Mouse (Mus musculus) cerebellum, postnatal 36 days (tissue): ENCODE data around the gene Dbndd1.
"Not testable (repeated sequence)": the region's sequence is repeated elsewhere in the genome, so short reads cannot be mapped to it uniquely, and the experiment has no call there.

Experiments used
- DNase-seq, 2 experiments: peaks; one replicate each; pipeline ENCODE4 v3.0.0; 2021 to 2022; ENCODE audit warnings: mixed read lengths in 2 of 2

Gene Dbndd1

DNA sequence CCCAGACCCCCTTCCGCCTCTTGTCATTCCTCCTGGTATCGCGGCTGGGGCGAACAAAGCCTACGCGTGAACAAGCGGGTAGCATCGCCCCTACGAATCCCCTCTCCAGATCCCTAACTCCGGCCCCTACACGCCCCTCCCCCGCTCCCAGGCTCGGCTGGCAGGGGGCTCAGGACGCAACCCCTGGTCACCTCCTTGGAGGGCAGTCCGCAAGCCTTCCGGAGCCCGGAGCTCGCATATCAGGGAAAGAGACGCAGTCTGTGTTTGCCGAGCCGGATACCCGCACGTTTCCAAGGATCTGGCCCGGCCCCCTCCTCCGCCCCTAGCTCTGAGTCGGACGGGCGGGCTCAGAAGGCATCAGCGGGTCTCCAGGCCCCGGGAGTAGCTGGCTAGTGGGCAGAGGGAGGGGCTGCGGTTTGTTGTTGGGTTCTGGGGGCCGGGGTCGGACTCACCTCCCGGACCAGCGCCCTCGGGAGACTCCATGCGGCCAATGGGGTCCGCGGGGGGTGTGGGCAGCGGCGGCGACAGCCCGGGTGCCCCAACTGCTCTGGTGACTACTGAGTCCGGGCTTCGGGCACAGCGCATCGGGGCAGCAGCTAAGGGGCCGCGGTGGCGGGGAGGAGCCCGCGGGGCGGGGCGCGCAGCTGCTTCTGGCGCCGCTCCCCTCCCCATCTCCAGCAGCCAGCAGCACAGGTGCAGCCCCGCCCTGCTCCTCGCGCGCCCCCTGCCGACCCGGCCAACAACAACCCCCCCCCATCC, at the start of gene Dbndd1:
Gene Dbndd1, minus strand, starts transcription at position 683 of the 759 bp plus-strand sequence.
- peak; percentile 42 to 67 for DNase-seq

DNA sequence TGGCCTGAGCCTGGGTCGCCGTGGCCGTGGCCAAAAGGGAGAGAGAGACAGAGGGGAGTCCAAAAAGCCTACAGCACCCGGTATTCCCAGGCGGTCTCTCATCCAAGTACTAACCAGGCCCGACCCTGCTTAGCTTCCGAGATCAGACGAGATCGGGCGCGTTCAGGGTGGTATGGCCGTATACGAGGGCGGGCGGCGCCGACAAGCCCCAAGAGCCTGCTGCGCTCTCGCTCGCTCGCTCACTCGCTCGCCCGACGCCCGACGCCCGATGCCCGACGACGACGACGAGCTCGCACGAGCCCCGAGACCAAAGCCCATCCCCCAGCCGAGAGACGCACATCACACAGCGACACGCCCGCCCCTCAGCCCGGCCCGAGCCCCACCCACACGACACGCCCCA, 49.0 kb upstream of the Dbndd1 start:
- DNase-seq, result not testable (repeated sequence)

- DNase-seq, result peak in 1 of 2 experiments; percentile 38
Measured at GRCm38 (mm10) chr8:123537641-123538040, 22.4 kb upstream of the Dbndd1 start.

GRCm38 (mm10) chr8:123536990-123537380, 21.7 kb upstream of the Dbndd1 start:
- no peak for DNase-seq

DNA sequence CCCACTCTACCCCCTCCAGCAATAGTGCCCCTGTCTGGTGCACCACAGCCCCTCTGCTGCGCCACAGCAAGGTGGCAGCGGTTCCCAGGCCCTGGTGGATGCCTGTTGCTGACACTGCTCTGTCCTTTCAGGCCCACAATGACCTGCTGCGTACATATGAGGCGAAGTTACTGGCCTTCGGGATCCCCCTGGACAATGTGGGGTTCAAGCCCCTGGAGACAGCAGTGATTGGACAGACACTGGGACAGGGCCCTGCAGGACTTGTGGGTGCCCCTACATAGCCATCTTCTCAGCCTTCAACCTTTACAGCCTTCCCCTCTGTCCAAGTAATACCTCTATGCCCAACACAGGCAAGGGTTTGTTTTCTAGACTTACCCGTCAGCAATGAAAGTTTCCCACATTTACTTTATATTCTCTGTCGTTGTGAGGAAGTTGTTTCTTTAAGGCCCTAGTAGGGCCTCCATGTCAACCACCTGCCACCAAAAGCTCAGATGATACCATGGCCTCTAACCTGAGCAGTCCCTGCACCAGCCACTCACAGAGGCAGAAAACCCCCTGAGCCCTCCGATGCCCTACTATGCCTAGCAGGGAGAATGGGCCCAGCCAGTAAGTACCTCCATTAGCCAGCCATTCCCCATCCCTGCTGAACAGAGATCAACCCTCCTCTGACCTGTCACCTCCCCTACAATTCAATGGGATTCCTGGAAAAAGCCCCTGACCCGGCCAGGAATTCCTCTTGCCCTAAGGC, 21.2 kb upstream of the Dbndd1 start:
- DNase-seq, result no peak

- DNase-seq, result no peak
Measured at GRCm38 (mm10) chr8:123527720-123528489, 12.6 kb upstream of the Dbndd1 start.

DNA sequence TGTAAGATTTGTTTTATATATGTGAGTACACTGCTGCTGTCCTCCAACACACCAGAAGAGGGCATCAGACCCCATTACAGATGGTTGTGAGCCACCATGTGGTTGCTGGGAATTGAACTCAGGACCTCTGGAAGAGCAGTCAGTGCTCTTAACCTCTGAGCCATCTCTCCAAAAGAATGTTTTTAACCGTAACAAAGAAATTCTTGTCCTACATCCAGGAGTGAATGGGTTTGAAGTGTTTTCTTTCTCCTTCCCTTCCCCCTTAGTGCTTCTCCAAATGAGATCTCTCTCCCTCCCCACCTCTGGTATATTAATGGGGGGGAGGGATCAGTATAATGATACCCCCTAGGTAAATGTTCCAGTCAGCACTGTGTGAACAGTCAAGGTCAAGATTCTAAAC, 4.8 kb upstream of the Dbndd1 start:
- not testable (repeated sequence) for DNase-seq

DNA sequence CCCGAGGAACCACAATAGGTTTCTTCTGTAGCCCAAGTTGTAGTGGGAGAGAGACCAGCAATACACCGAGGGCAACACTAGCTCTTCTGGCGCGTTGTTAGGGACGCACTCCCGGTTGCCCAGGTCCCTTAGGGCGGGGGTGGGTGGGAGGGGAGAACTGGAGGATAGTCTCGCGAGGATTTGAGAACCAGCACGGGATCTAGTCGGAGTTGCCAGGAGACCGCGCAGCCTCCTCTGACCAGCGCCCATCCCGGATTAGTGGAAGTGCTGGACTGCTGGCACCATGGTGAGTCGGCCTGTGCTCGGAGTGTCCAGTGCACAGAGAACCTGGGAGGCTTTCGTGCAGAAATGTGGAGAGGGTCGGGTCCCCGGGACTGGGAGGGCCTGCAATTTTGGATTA, 3.4 kb upstream of the Dbndd1 start, which contains the start of gene Gas8:
Gene Gas8, plus strand, starts transcription at position 168 of the 400 bp plus-strand sequence.
- DNase-seq, result peak; percentile 88

DNA sequence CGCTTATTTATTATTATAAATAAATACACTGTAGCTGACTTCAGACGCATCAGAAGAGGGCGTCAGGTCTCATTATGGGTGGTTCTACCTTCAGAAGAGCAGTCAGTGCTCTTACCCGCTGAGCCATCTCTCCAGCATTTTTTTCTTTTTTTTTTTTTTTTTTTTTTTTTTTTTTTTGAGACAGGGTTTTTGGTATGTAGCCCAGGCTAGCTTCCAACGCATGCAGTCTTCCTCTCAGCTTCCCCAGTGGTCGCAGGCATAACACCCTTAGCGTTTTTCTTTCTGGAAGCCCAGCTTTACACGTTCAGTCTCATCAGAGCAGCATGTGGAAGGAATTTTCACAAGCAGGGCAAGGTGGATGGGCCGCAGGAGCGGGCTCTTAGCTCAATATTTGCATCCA, 2.9 kb upstream of the Dbndd1 start:
- DNase-seq, result no peak

DNA sequence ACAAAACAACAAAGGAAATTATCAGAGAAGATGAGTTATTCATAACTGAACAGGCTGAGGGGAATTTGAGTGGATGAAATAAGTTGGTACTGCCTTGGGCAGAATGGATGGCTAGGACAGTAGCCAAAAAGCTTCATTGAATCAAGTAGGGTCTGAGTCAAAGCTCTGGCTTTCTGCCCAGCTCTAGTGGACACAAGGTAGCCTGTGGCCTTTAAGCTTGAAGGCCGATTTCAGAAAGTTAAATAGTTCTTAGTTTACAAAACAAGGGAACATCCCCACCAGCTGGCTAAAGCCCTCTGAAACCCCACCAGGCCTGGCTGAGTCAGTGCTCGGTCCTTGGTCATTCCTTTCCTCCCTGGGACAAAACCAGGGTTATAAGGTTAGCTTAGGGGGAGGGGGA, 1.3 kb upstream of the Dbndd1 start:
- no peak for DNase-seq

DNA sequence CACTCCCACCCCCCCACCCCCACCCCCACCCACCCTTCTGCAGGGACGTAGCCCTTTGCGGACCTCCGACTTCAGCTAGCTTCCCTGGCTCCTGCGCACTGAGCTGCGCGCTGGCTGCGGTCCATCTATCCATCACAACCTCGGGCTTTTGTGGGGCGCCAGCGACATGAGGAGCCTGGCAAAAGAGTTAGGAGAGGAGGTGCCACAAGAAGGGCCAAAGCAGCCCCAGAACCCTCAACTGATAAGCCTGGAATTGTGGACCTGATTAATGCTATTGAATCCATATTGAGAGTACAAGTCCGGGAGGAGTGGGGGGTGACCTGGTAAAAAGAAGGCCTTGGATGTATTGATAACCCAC, 256 bp upstream of the Dbndd1 start:
- no peak for DNase-seq

DNA sequence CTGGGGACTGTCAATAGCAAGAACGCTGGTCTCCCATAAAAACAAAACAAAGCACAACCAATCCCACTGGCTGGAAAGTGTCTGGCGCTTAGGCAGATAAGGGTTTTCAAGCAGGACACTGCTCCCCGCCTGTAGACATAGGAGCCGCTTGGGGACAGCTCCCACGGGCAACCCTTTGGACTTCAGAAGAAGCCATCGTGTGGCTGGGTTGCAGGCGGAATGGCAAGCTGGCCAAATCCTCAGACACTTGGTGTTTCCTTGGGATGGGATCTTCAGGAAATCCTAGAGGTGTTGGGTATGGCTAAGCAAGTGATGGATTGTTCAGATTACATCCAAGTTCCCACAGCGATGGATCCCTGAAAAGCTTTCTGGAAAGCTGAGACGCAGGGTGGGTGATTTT, 1.1 kb downstream of the Dbndd1 start:
- DNase-seq, result peak in 1 of 2 experiments; percentile 27

DNA sequence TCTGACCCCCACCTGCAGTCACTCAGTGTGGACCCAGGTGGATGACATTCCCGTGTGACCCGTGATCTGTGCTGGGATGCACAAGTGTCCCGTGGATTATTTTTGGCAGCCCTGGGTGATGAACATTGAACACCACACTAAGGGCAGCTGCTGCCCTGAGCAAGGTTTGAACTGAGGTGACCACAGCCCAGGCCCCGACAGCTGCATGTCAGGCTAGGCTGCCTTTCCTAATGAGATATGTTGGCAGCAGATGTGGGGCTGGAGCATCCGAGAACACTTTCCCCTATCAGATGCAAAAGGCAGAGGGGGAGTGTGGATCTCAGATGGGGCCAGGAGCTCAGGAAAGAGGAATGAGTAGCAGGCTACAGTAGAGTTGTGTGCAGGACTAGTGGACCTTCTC, 4.4 kb downstream of the Dbndd1 start:
- no peak for DNase-seq

- no peak for DNase-seq
Measured at GRCm38 (mm10) chr8:123507153-123507552, 8.1 kb downstream of the Dbndd1 start.

DNA sequence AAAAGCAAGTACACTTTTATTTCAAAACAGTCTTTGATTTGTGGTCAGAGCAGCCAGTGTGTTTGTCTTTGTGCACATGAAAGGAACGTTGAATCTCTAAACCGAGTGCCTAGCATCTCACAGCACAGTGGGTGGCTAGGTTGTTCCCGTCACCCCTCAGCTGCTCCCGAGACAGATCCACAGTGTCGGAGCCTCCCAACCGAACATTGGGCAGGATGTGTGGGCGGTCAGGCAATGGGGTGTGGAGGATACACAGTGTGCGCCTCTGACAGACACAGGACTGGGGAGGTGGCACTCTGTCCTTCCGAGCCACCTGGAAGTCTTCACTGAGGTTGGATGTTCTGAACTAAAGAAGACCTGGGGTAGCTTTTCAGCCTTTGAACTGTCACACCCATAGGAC, 9.6 kb downstream of the Dbndd1 start:
- no peak for DNase-seq

GRCm38 (mm10) chr8:123505267-123505666, 10.0 kb downstream of the Dbndd1 start:
- no peak for DNase-seq

DNA sequence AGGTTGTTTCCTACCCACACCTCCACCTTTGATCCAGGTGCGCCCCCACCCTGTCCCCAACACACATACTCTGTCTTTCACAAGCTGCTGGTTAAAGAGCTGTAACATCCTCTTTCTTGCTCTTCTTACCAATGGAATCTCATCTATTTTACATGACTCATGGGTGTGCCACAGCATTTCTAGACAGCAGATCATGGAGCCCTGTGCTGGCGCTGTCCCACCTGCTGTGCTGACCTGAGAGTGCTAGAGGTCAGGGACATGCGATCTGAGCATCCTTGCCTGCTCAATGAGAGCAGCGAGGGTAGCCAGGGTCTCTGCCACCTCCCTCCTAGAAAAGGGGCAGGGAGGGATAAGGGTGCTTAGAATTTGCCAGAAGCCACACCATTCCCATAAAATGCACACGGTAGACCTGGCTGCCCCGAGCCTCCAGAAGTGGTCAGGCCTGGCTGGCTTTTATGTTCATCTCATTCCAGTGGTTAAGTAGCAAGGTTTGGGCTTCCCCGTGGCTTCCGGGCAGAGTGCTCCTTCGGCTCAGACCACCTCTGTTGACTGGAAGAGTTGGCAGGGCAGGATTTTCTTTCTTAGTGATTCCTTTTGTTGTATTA, 10.6 kb downstream of the Dbndd1 start:
- no peak for DNase-seq

DNA sequence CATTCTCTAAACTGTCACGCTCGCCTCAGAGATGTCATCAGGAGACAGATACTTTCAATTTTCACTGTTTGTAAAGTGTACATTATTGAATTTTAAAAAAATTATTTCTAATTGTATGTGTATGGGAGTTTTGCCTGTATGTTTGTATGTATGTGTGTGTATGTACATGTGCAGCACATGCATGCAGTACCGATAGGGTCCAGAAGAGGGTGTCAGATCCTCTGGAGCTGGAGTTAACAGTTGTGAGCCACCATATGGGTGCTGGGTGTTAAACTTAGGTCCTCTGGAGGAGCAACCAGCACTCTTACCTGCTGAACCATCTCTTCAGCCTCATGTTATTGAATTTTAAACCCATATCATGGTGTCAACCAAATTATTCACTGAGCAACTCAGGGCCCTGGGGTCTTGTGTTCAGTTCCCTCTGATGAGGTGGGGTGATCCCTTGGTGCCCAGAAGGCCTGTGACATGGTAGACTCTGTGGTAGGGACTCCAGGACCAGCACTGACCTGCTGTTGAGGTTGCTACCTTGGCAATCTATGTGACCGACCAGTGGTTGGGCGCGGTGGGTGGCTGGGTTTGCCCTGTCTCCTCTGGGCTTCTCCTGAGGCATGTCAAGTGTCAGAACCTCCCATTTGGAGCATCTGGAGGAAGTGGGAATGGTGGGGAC, 11.3 kb downstream of the Dbndd1 start:
- DNase-seq, result no peak

DNA sequence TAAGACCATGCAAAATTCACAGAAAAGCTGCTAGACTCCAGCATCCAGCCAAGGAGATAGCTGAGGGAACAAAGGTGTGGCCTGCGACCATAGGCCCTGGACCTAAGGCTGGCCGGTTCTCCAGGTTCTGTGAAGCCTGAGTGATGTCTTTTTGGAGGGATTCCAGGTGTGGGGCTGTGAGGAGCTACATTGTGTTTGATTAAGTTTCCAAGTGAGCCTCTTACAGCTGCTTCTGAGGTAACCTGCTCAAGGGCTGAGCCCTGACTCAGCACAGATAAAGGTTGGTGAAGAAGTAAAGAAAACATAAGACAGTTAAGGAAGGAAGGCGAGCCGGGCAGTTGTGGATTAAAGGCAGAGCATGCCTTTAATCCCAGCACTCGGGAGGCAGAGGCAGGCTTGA, 13.1 kb downstream of the Dbndd1 start:
- DNase-seq, result no peak

- DNase-seq, result no peak
Measured at GRCm38 (mm10) chr8:123499556-123499955, 15.7 kb downstream of the Dbndd1 start.

GRCm38 (mm10) chr8:123498963-123499362, 16.3 kb downstream of the Dbndd1 start:
- DNase-seq, result peak; percentile 25 to 31

- no peak for DNase-seq
Measured at GRCm38 (mm10) chr8:123497699-123498098, 17.6 kb downstream of the Dbndd1 start.
